Mouse (Mus musculus) hindbrain, postnatal 0 days (tissue): ENCODE results near the gene Susd6. TPM values are rescaled to one million over a fixed set of nuclear protein-coding genes. Genes with fewer than 3 reads are reported as not detected.
A peak's percentile ranks its signal among the peaks of the same experiment; 100 is the strongest.

ENCODE experiments used
- ATAC-seq: fragments of 200-750 bp; cut with Nextera tagmentation; 2 replicates; pipeline ENCODE4 v1.8.0; 2017; ENCODE audit warnings: mild to moderate bottlenecking, moderate TSS enrichment, moderate library complexity
- DNase-seq: peaks from one replicate; pipeline ENCODE4 v3.0.0-alpha.2; 2015; ENCODE audit warnings: low spot score
- H3K27ac ChIP-seq: fragments of 300-500 bp; sonication (generic); 2 replicates; pipeline ENCODE4 v1.5.1; 2014; ENCODE audit warnings: mild to moderate bottlenecking
- H3K27me3 ChIP-seq: fragments of 300-500 bp; sonication (generic); 2 replicates; pipeline ENCODE4 v1.6.1; 2014; ENCODE audit warnings: low read length, mixed read lengths; ENCODE audit not compliant: insufficient read depth
- H3K36me3 ChIP-seq: fragments of 300-500 bp; sonication (generic); 2 replicates; pipeline ENCODE4 v1.6.1; 2014; ENCODE audit warnings: low read length, mixed read lengths; ENCODE audit not compliant: insufficient read depth
- H3K4me1 ChIP-seq: fragments of 300-500 bp; sonication (generic); 2 replicates; pipeline ENCODE4 v1.6.1; 2014; ENCODE audit warnings: antibody characterized with exemption, low read length, mixed read lengths; ENCODE audit not compliant: insufficient read depth
- H3K4me2 ChIP-seq: fragments of 300-500 bp; sonication (generic); 2 replicates; pipeline ENCODE4 v1.6.1; 2014; ENCODE audit warnings: low read depth, mild to moderate bottlenecking, low read length, moderate library complexity, mixed read lengths
- H3K4me3 ChIP-seq: fragments of 300-500 bp; sonication (generic); 2 replicates; pipeline ENCODE4 v1.5.1; 2014; ENCODE audit warnings: low read length
- H3K9ac ChIP-seq: fragments of 300-500 bp; sonication (generic); replicated peaks from 2 replicates; pipeline ENCODE4 v1.6.1; 2014; ENCODE audit warnings: mild to moderate bottlenecking, low read length, moderate library complexity, mixed read lengths
- H3K9me3 ChIP-seq: fragments of 300-500 bp; sonication (generic); 2 replicates; pipeline ENCODE4 v1.6.1; 2016; ENCODE audit warnings: low read length, mixed read lengths
- CTCF ChIP-seq: IDR thresholded peaks from 2 replicates; pipeline ENCODE4 v1.5.1; 2016; ENCODE audit warnings: antibody characterized with exemption, control low read depth, low read depth
- whole genome bisulfite sequencing: fragments of 180-500 bp; shearing (Covaris S2); extraction: QIAGEN DNeasy Blood & Tissue Kit; methylation state at CpG from one replicate; pipeline ENCODE4 v1.1.7; 2014; 5-methylcytosine and 5-hydroxymethylcytosine counted together
- polyA plus RNA-seq: library from polyadenylated mRNA; unstranded; fragments of >200 nt; fragmentation: Nextera tagmentation; extraction: Ambion mirVana; gene quantifications from 2 replicates; pipeline ENCODE4 v1.2.1, GENCODE M21; 2015
- total RNA-seq: library from RNA; depleted of rRNA; stranded (reverse); fragments of >200 nt; gene quantifications from 2 replicates; pipeline ENCODE4 v1.2.3, GENCODE M21; 2014

The Susd6 gene
- total and polyA plus RNA-seq, 2 experiments from 2014 or later, result 9.2 to 26.3 TPM

DNA sequence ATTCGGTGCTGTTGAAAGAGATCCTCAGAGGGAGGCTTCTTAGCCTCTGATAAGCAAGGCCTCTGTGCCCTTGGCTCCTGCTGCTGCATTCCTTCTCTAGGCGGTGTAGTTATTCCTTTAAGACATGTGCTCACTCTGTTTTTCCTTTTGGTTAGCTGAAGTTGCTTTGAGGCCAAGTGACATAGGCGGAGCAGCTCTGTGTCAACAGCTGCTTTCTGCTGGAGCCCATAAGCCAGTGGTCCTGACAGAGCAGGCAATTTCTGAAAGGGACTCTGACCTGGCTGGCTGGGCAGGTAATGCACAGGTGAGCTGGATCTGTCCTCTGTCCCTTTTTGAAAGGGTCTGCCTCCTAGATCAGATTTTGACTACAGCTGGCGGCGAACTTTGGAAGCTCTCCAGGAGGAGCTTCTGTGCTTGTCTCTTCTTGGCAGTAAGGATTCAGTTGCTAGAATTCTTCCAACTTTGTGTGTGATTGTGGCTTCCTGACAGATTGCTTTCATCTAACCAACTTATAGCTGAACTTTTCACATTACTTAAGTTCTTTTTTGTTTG is 37.2 kb downstream of the Susd6 start:
- peak overlapping the region; percentile 49 for H3K27ac ChIP-seq
- no peak for TF ChIP-seq CTCF
- no peaks in the 10 kb centered on the region for H3K36me3 ChIP-seq
- H3K9me3 ChIP-seq, result no peaks in the 10 kb centered on the region
- DNase-seq (peak; percentile 56), ATAC-seq (no peak)
- WGBS, result 53% methylated on average over 5 of the region's 5 CpGs
- H3K27me3 ChIP-seq, result no peaks in the 10 kb centered on the region
- no peak overlapping the region for H3K4me3 ChIP-seq
- no peak overlapping the region for H3K9ac ChIP-seq
- no peak overlapping the region for H3K4me2 ChIP-seq
- peaks cover 6% of the 10 kb centered on the region; the same call in 1 of the 2 replicates for H3K4me1 ChIP-seq

DNA sequence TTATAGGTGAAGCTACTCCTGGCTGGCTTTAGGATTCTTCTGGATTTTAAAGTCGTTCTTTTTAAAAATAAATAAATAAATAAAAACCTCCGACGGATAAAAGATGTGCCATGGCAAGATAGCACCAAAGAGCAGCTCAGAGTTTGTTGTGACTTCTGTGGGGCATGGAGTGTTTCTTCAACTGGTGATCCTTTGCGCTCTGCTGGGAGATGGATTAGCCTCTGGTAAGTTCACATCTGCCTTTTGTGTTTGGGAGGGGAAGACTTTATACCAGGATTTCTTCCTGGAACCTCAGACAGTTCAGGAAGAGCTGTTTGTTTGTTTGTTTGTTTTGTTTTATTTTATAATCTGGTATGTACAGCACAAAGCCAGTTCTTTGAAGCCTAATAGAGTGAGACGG is 37.7 kb downstream of the Susd6 start:
- ATAC-seq, result no peak
- no peaks in the 10 kb centered on the region for H3K27me3 ChIP-seq
- DNase-seq, result no peak
- H3K4me2 ChIP-seq, result no peak overlapping the region
- H3K4me1 ChIP-seq, result peaks cover 6% of the 10 kb centered on the region; the same call in 1 of the 2 replicates
- 83% methylated on average over 5 of the region's 5 CpGs for WGBS
- H3K36me3 ChIP-seq, result no peaks in the 10 kb centered on the region
- H3K9ac ChIP-seq, result no peak overlapping the region
- H3K9me3 ChIP-seq, result no peaks in the 10 kb centered on the region
- no peak overlapping the region for H3K4me3 ChIP-seq
- no peak for TF ChIP-seq CTCF
- H3K27ac ChIP-seq, result no peak overlapping the region

DNA sequence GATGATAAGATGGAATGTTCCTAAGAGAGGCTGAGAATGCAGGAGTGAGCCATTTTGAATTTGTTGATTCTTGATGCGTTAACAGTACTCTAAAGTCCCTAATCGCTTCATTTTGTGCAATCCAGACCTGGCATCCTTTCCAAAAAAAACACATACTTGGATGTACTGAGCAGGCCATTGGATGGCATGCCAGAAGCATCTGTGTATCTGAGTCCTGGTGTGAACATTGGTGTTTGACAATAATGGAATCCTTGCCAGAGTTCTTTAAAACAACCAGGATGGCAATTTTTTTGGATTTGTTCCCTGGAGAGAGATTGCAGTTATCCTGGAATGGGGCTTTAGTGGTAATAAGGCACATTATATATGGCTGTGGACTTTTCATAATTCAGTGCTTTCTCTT is 38.6 kb downstream of the Susd6 start:
- WGBS, result 80% methylated on average over 2 of the region's 2 CpGs
- Histone ChIP-seq H3K27ac (no peak overlapping the region), H3K9ac (no peak overlapping the region), H3K27me3 (no peaks in the 10 kb centered on the region), H3K4me2 (no peak overlapping the region), H3K36me3 (no peaks in the 10 kb centered on the region), H3K9me3 (no peaks in the 10 kb centered on the region), H3K4me1 (peaks cover 6% of the 10 kb centered on the region; the same call in 1 of the 2 replicates), H3K4me3 (no peak overlapping the region)
- TF ChIP-seq CTCF, result no peak
- DNase-seq, result no peak
- no peak for ATAC-seq

DNA sequence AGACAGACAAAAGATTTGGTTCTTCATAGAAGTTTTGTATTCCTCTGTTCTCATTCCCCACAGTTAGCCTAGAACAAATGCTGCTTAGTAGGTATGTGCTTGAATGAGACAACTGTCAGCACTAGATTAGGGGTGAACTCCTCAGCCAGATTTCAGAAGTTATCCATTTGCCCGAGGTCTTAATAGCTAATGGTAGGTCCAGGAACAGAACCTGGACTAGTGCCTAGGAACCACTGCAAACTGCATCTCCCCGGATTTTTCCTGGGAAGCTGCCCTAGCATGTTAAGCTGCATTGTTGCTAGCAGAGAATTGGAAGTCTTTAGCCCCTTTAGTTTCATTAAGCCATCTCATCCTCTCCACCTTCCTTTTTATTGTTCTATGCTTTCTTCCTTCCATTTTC is 39.9 kb downstream of the Susd6 start:
- DNase-seq, result no peak
- Histone ChIP-seq H3K4me3 (no peak overlapping the region), H3K27ac (no peak overlapping the region), H3K9me3 (no peaks in the 10 kb centered on the region), H3K9ac (no peak overlapping the region), H3K36me3 (no peaks in the 10 kb centered on the region), H3K4me2 (no peak overlapping the region), H3K27me3 (no peaks in the 10 kb centered on the region), H3K4me1 (peaks cover 6% of the 10 kb centered on the region; the same call in 1 of the 2 replicates)
- no peak for TF ChIP-seq CTCF
- WGBS, result 62% methylated on average over 2 of the region's 2 CpGs
- no peak for ATAC-seq

GRCm38 (mm10) chr12:80830820-80831219 is 40.5 kb downstream of the Susd6 start:
- H3K27me3 ChIP-seq, result no peaks in the 10 kb centered on the region
- peaks cover 6% of the 10 kb centered on the region; the same call in 1 of the 2 replicates for H3K4me1 ChIP-seq
- WGBS, result 64% methylated on average over 2 of the region's 2 CpGs
- H3K9ac ChIP-seq, result no peak overlapping the region
- no peak for DNase-seq
- no peak overlapping the region for H3K4me2 ChIP-seq
- ATAC-seq, result no peak
- no peak overlapping the region for H3K4me3 ChIP-seq
- no peak for TF ChIP-seq CTCF
- no peak overlapping the region for H3K27ac ChIP-seq
- no peaks in the 10 kb centered on the region for H3K36me3 ChIP-seq
- H3K9me3 ChIP-seq, result no peaks in the 10 kb centered on the region

- no peak overlapping the region for H3K27ac ChIP-seq
- H3K9me3 ChIP-seq, result no peaks in the 10 kb centered on the region
- H3K9ac ChIP-seq, result no peak overlapping the region
- H3K4me3 ChIP-seq, result no peak overlapping the region
- H3K27me3 ChIP-seq, result no peaks in the 10 kb centered on the region
- 78% methylated on average over 1 of the region's 1 CpGs for WGBS
- no peak overlapping the region for H3K4me2 ChIP-seq
- no peak for TF ChIP-seq CTCF
- no peak for ATAC-seq
- no peaks in the 10 kb centered on the region for H3K4me1 ChIP-seq
- no peak for DNase-seq
- no peaks in the 10 kb centered on the region for H3K36me3 ChIP-seq
Observed at GRCm38 (mm10) chr12:80832313-80832712, 42.0 kb downstream of the Susd6 start.

DNA sequence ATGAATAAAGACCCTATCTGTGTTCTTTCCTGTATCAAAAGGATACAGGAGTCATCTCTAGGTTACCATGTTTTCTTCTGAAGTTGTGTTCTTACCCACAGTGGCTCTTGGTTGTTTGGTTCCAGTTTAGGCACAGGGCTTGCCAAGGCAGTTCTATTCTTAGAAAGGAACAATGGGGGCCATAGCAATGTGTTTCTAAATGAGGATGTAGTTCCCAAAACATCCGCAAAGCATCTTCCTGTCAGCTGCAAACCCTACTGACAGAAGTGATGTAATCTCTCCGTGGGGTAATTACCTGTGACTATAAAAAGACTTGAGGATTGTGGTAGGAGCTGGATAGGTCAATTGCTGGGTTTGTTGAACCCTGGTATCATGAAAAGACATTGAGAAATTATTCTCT is 43.2 kb downstream of the Susd6 start:
- no peak for DNase-seq
- Histone ChIP-seq H3K9ac (no peak overlapping the region), H3K9me3 (no peaks in the 10 kb centered on the region), H3K4me1 (no peaks in the 10 kb centered on the region), H3K4me2 (no peak overlapping the region), H3K27ac (no peak overlapping the region), H3K27me3 (no peaks in the 10 kb centered on the region), H3K4me3 (no peak overlapping the region), H3K36me3 (no peaks in the 10 kb centered on the region)
- TF ChIP-seq CTCF, result no peak
- no peak for ATAC-seq
- WGBS, result 68% methylated on average over 2 of the region's 2 CpGs
